Mouse (Mus musculus): Measurements from ENCODE around the gene Cass4.

- TF ChIP-seq MAX (IDR thresholded peaks at IDR 0.05; ENCODE audit: low read length), result no peak
- peak; percentile 92 for TF ChIP-seq TCF12 (IDR thresholded peaks at IDR 0.05; ENCODE audit: low read depth, low read length)
- no peak for TF ChIP-seq CTCF (IDR thresholded peaks at IDR 0.05 in 2 of 3, conservative IDR thresholded peaks at IDR 0.05 in 1 of 3; ENCODE audit: control insufficient read depth in 1 of 3, insufficient read depth in 1 of 3, low read depth in 2 of 3, low read length in 3 of 3, poor library complexity in 1 of 3, severe bottlenecking in 1 of 3)
- no peak for TF ChIP-seq SIN3A (IDR thresholded peaks at IDR 0.05; ENCODE audit: low read length)
- no peak for TF ChIP-seq POLR2A (IDR thresholded peaks at IDR 0.05; ENCODE audit: control insufficient read depth in 1 of 2, insufficient read depth in 1 of 2, low read depth in 1 of 2, low read length in 2 of 2, poor library complexity in 1 of 2)
- no peak for TF ChIP-seq POLR2AphosphoS2 (IDR thresholded peaks at IDR 0.05; ENCODE audit: low read length)
Measured at GRCm38 (mm10) chr2:172348297-172348950, 45.2 kb upstream of the Cass4 start.

All from MEL (cell line).